Mouse (Mus musculus) lung, postnatal 25 days (tissue): ENCODE data around the gene Fez1.
A peak's percentile ranks its signal among the peaks of the same experiment; 100 is the strongest.

Source experiments
- DNase-seq: peaks from one replicate; pipeline ENCODE4 v3.0.0; 2022; ENCODE audit warnings: low spot score

Gene Fez1

GRCm38 (mm10) chr9:36895009-36895693, 73.5 kb downstream of the Fez1 start:
- peak; percentile 50 for DNase-seq

GRCm38 (mm10) chr9:36898560-36898959, 76.9 kb downstream of the Fez1 start:
- DNase-seq = peak; percentile 54

DNA sequence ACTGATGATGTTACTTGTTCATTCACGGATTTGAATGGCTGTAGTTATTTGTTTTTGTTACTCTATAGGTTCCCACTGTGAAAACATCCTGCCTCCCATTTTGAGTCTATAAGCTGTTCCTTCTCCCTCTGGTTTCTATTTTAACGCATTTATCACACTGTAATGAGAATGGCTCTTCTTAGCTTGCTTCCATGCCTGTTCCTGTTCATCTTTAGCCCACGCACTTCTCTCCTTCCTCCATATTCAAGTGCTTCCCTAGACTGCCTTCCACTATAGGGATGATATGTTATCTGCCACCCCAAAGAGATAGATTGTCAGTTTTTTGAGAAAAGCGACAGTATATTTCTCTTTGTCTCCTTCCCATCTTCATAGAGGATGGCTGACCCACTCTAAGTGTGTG, 78.8 kb downstream of the Fez1 start:
- DNase-seq = no peak

- DNase-seq = no peak
Observed at GRCm38 (mm10) chr9:36905452-36905851, 83.8 kb downstream of the Fez1 start.

- DNase-seq = peak; percentile 72
Observed at GRCm38 (mm10) chr9:36916362-36916761, 94.7 kb downstream of the Fez1 start.

GRCm38 (mm10) chr9:36916915-36917314, 95.3 kb downstream of the Fez1 start:
- DNase-seq = peak; percentile 67

DNA sequence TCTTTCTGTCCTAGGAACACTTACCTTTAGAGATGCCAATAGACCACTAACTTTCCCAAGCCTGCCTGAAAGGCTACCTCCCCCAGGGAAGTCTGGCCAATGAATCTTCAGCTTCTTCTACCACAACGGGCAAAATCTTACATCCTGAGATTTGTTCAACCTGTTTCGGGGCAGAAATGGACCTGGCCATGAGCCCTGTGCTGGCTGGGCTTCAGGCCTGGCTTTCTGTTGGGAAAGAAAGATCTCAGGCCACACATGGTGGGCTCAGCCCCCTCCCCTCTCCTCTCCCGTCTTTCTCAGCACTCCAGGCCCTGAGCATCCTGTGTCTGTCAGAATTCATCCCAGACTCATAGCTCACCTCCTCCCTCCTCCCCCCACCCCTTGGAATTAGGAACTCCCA, 96.9 kb downstream of the Fez1 start:
- DNase-seq = no peak

DNA sequence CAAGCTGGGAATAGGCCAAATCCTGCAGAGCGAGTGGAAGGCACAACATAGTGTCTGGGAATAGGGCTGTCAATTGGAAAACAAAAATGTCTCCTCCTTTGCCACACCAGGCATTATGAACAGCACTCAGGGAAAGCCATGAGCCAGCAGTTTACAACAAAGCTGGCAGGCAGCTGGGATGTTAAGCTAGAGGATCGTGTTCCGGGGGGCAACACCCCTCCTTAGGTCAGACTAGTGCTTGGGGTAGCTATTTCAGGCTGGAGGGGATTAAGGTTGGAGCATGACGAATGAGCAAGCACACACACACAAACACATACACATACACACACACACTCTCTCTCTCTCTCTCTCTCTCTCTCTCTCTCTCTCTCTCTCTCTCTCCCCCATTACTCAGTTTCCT, 97.8 kb downstream of the Fez1 start:
- DNase-seq = no peak

DNA sequence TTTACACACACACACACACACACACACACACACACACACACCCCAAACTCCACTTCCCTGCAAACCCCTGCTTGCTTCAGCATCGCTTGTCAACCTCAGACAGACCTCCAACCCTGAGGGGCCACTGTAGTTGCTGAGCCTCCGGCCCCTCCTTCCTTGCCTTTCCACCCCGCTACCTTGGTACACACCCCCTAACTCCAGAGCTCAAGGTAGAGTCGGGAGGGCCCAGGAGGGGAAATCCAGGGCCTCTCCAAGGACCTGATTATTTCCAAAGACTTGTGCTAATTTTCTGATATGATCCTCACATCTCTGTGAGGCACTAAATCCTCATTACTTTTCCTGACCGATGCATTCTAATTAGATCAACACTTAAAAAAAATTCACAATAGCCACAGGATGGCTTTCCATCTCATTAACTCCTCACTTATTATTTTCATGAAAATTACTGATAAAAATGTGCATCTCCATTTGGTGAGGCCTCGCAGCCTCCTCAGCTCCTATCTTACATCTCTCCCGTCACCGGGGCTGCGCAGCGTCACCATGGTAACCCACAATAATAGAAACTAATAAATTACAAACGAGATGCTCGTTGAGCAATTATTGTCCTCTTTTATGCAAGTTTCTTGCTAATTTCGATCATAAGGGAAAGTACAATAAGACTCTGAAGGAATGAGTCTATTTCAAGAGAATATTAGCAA, 100.2 kb downstream of the Fez1 start:
- DNase-seq = no peak

DNA sequence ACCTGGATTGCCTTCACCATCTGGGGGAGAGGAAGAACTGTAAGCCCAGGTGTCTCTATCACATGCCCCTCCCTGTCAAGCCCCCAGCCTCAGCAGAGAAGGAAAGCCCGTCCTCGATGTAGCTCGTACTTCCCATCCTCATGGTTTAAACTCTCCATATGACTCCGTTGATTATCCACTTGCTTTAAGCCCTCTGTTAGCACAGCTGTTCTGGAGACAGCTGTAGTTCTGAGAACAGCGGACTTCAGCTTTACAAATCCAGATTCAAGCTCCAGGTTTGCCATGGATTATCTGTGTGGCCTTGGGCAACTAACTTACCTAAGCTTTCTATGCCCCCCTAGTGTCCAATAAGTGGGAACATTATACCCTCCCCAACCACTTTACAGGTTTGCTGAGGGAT, 102.1 kb downstream of the Fez1 start:
- DNase-seq = no peak
